Mouse (Mus musculus): ENCODE results near the gene Vash1. TPM values are rescaled to one million over a fixed set of nuclear protein-coding genes. Genes with fewer than 3 reads are reported as not detected.
A peak's percentile ranks its signal among the peaks of the same experiment; 100 is the strongest.

Gene Vash1
- polyA plus RNA-seq, 1 experiment from 2014 or later, result 8.1 TPM

DNA sequence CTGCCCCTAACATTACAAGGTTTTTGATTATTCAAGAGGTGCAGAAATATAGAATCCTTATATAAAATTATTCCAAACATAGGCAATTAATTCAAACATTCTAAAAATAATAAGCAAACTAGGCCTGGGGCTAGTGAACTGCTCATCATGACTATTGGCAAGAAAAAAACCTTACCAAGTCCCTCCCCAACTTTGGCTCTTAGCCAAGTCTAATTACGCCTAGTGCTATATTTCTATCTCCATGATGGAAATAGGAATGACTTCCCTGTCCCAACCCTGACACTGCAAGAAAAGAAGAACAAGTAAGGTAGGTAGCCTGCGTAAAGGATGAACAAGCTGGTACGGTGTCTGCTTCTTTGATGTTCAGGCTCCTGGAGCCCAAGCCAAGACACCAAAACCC lies 24.2 kb downstream of the Vash1 start:
- Histone ChIP-seq H3K9me3 (ENCODE audit: low read length) (no peaks in the 10 kb centered on the region), H3K27me3 (ENCODE audit: insufficient read depth, low read length) (no peaks in the 10 kb centered on the region), H3K9ac (replicated peaks; ENCODE audit: low read length) (no peak overlapping the region), H3K27ac (ENCODE audit: low read length) (no peak overlapping the region), H3K4me2 (replicated peaks; ENCODE audit: low read depth, low read length) (no peak overlapping the region), H3K36me3 (ENCODE audit: insufficient read depth, low read length) (no peaks in the 10 kb centered on the region), H3K4me3 (ENCODE audit: low read length) (no peak overlapping the region), H3K4me1 (ENCODE audit: insufficient read depth, low read length) (peaks cover 5% of the 10 kb centered on the region; the same call in 1 of the 2 replicates)
- WGBS, result 87% methylated on average over 3 of the region's 3 CpGs
- ATAC-seq (ENCODE audit: low FRiP score, low TSS enrichment), result no peak

GRCm38 (mm10) chr12:86705843-86706242 lies 27.3 kb downstream of the Vash1 start:
- Histone ChIP-seq H3K9me3 (ENCODE audit: low read length) (no peaks in the 10 kb centered on the region), H3K36me3 (ENCODE audit: insufficient read depth, low read length) (no peaks in the 10 kb centered on the region), H3K27me3 (ENCODE audit: insufficient read depth, low read length) (no peaks in the 10 kb centered on the region), H3K27ac (ENCODE audit: low read length) (no peak overlapping the region), H3K4me2 (replicated peaks; ENCODE audit: low read depth, low read length) (no peak overlapping the region), H3K4me1 (ENCODE audit: insufficient read depth, low read length) (no peaks in the 10 kb centered on the region), H3K4me3 (ENCODE audit: low read length) (no peak overlapping the region), H3K9ac (replicated peaks; ENCODE audit: low read length) (no peak overlapping the region)
- no peak for ATAC-seq (ENCODE audit: low FRiP score, low TSS enrichment)
- WGBS, result 83% methylated on average over 5 of the region's 5 CpGs

DNA sequence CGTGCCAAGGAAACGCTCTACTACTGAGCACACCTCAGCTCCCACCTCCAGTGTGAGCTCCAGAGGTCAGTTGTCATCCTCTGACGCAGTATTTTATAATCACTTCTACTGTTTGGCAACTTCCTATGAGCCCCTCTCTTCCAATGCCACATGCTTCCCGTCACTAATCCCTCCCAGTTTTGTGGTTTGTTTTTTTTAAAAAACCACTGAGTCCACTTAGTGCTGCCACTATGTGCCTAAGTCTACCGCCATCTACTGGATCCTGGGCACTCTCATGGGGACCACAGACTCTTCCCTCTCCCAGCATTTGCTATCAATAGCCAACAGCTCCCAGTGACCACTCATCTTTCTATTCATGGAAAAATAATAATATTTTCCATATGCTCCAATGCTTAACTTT lies 35.5 kb downstream of the Vash1 start:
- H3K36me3 ChIP-seq (ENCODE audit: insufficient read depth, low read length), result no peaks in the 10 kb centered on the region
- no peak overlapping the region for H3K9ac ChIP-seq (replicated peaks; ENCODE audit: low read length)
- H3K27ac ChIP-seq (ENCODE audit: low read length), result no peak overlapping the region
- H3K4me1 ChIP-seq (ENCODE audit: insufficient read depth, low read length), result no peaks in the 10 kb centered on the region
- H3K9me3 ChIP-seq (ENCODE audit: low read length), result no peaks in the 10 kb centered on the region
- no peaks in the 10 kb centered on the region for H3K27me3 ChIP-seq (ENCODE audit: insufficient read depth, low read length)
- 75% methylated on average over 5 of the region's 5 CpGs for WGBS
- H3K4me2 ChIP-seq (replicated peaks; ENCODE audit: low read depth, low read length), result no peak overlapping the region
- no peak for ATAC-seq (ENCODE audit: low FRiP score, low TSS enrichment)
- H3K4me3 ChIP-seq (ENCODE audit: low read length), result no peak overlapping the region

- WGBS, result 55% methylated on average over 5 of the region's 5 CpGs
- H3K9ac ChIP-seq (replicated peaks; ENCODE audit: low read length), result no peak overlapping the region
- H3K4me1 ChIP-seq (ENCODE audit: insufficient read depth, low read length), result no peaks in the 10 kb centered on the region
These were observed 36.9 kb downstream of the Vash1 start for GRCm38 (mm10) chr12:86715401-86715800.

GRCm38 (mm10) chr12:86716962-86717361 lies 38.5 kb downstream of the Vash1 start:
- Histone ChIP-seq H3K4me3 (ENCODE audit: low read length) (no peak overlapping the region), H3K36me3 (ENCODE audit: insufficient read depth, low read length) (no peaks in the 10 kb centered on the region), H3K27me3 (ENCODE audit: insufficient read depth, low read length) (no peaks in the 10 kb centered on the region), H3K4me2 (replicated peaks; ENCODE audit: low read depth, low read length) (no peak overlapping the region), H3K4me1 (ENCODE audit: insufficient read depth, low read length) (no peaks in the 10 kb centered on the region), H3K27ac (ENCODE audit: low read length) (no peak overlapping the region), H3K9ac (replicated peaks; ENCODE audit: low read length) (no peak overlapping the region), H3K9me3 (ENCODE audit: low read length) (no peaks in the 10 kb centered on the region)
- ATAC-seq (ENCODE audit: low FRiP score, low TSS enrichment), result no peak
- WGBS, result 84% methylated on average over 11 of the region's 11 CpGs

More at GRCm38 (mm10) chr12:86715401-86715800, 36.9 kb downstream of the Vash1 start:
- no peak overlapping the region for H3K27ac ChIP-seq (ENCODE audit: low read length)
- no peak overlapping the region for H3K4me2 ChIP-seq (replicated peaks; ENCODE audit: low read depth, low read length)
- ATAC-seq (ENCODE audit: low FRiP score, low TSS enrichment), result no peak
- H3K27me3 ChIP-seq (ENCODE audit: insufficient read depth, low read length), result no peaks in the 10 kb centered on the region
- no peaks in the 10 kb centered on the region for H3K36me3 ChIP-seq (ENCODE audit: insufficient read depth, low read length)
- no peak overlapping the region for H3K4me3 ChIP-seq (ENCODE audit: low read length)
- H3K9me3 ChIP-seq (ENCODE audit: low read length), result no peaks in the 10 kb centered on the region

- ATAC-seq (ENCODE audit: low FRiP score, low TSS enrichment), result no peak
- no peaks in the 10 kb centered on the region for H3K27me3 ChIP-seq (ENCODE audit: insufficient read depth, low read length)
- no peaks in the 10 kb centered on the region for H3K9me3 ChIP-seq (ENCODE audit: low read length)
- peaks cover under 1% of the 10 kb centered on the region; the same call in 1 of the 2 replicates for H3K4me1 ChIP-seq (ENCODE audit: insufficient read depth, low read length)
- H3K4me3 ChIP-seq (ENCODE audit: low read length), result no peak overlapping the region
- 83% methylated on average over 18 of the region's 18 CpGs for WGBS
- H3K4me2 ChIP-seq (replicated peaks; ENCODE audit: low read depth, low read length), result no peak overlapping the region
- no peaks in the 10 kb centered on the region for H3K36me3 ChIP-seq (ENCODE audit: insufficient read depth, low read length)
- no peak overlapping the region for H3K9ac ChIP-seq (replicated peaks; ENCODE audit: low read length)
- H3K27ac ChIP-seq (ENCODE audit: low read length), result no peak overlapping the region
These were observed 41.6 kb downstream of the Vash1 start for GRCm38 (mm10) chr12:86719961-86720639.

- no peak for ATAC-seq (ENCODE audit: low FRiP score, low TSS enrichment)
- WGBS, result 83% methylated on average over 5 of the region's 5 CpGs
These were observed 43.0 kb downstream of the Vash1 start for GRCm38 (mm10) chr12:86721453-86721852.

GRCm38 (mm10) chr12:86724300-86724699 lies 45.8 kb downstream of the Vash1 start:
- 81% methylated on average over 2 of the region's 2 CpGs for WGBS
- no peak for ATAC-seq (ENCODE audit: low FRiP score, low TSS enrichment)
- Histone ChIP-seq H3K4me2 (replicated peaks; ENCODE audit: low read depth, low read length) (no peak overlapping the region), H3K4me1 (ENCODE audit: insufficient read depth, low read length) (peaks cover 5% of the 10 kb centered on the region; the same call in 1 of the 2 replicates), H3K36me3 (ENCODE audit: insufficient read depth, low read length) (no peaks in the 10 kb centered on the region), H3K9ac (replicated peaks; ENCODE audit: low read length) (no peak overlapping the region), H3K9me3 (ENCODE audit: low read length) (no peaks in the 10 kb centered on the region), H3K27me3 (ENCODE audit: insufficient read depth, low read length) (no peaks in the 10 kb centered on the region), H3K4me3 (ENCODE audit: low read length) (no peak overlapping the region), H3K27ac (ENCODE audit: low read length) (no peak overlapping the region)

More at GRCm38 (mm10) chr12:86721453-86721852, 43.0 kb downstream of the Vash1 start:
- Histone ChIP-seq H3K36me3 (ENCODE audit: insufficient read depth, low read length) (no peaks in the 10 kb centered on the region), H3K9ac (replicated peaks; ENCODE audit: low read length) (no peak overlapping the region), H3K27ac (ENCODE audit: low read length) (no peak overlapping the region), H3K27me3 (ENCODE audit: insufficient read depth, low read length) (no peaks in the 10 kb centered on the region), H3K4me1 (ENCODE audit: insufficient read depth, low read length) (peaks cover 5% of the 10 kb centered on the region; the same call in 1 of the 2 replicates), H3K4me2 (replicated peaks; ENCODE audit: low read depth, low read length) (no peak overlapping the region), H3K4me3 (ENCODE audit: low read length) (no peak overlapping the region), H3K9me3 (ENCODE audit: low read length) (no peaks in the 10 kb centered on the region)

GRCm38 (mm10) chr12:86725706-86726105 lies 47.2 kb downstream of the Vash1 start:
- WGBS, result 1% methylated on average over 19 of the region's 19 CpGs
- Histone ChIP-seq H3K27me3 (ENCODE audit: insufficient read depth, low read length) (no peaks in the 10 kb centered on the region), H3K4me2 (replicated peaks; ENCODE audit: low read depth, low read length) (peak overlapping the region; percentile 98), H3K4me1 (ENCODE audit: insufficient read depth, low read length) (peaks cover 5% of the 10 kb centered on the region; the same call in 1 of the 2 replicates), H3K4me3 (ENCODE audit: low read length) (peak overlapping the region; percentile 85), H3K27ac (ENCODE audit: low read length) (peak overlapping the region; percentile 66; the same call in 1 of the 2 replicates), H3K9me3 (ENCODE audit: low read length) (no peaks in the 10 kb centered on the region), H3K9ac (replicated peaks; ENCODE audit: low read length) (peak overlapping the region; percentile 80), H3K36me3 (ENCODE audit: insufficient read depth, low read length) (no peaks in the 10 kb centered on the region)
- ATAC-seq (ENCODE audit: low FRiP score, low TSS enrichment), result peak; percentile 56; the same call in 1 of the 2 replicates

DNA sequence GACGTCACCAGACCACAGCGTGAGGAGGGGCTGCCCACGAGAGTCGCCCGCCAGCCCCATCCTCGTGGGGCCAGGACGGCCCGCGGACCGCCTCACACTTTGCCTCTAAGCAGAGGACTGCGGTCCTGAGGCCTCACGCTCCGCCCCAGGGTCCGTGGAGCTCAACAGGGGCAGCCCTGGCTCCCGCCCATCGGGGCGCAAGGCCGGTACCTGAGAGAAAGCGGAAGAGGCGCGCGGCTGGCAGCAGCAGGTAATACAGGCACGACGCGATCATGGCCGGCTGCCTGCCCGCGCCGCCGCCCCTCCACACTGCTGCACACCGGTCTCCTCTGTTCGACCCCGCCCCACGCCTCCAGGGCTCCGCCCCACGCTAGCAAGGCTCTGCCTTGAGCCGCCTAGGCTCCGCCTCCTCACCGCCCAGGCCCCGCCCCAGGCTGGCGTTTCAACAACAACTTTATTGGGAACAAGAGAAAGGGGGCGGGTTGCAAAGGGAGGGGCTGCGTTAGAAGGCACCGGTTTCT lies 47.7 kb downstream of the Vash1 start, which contains the start of gene Angel1:
Gene Angel1, minus strand, starts transcription at position 341 of the 521 bp plus-strand sequence.
- WGBS, result under 1% methylated on average over 44 of the region's 44 CpGs
- Histone ChIP-seq H3K4me3 (ENCODE audit: low read length) (peak within 1 kb of the TSS; percentile 85), H3K27ac (ENCODE audit: low read length) (peak within 1 kb of the TSS; percentile 66; the same call in 1 of the 2 replicates), H3K4me1 (ENCODE audit: insufficient read depth, low read length) (peaks cover 5% of the 10 kb centered on the region; the same call in 1 of the 2 replicates), H3K27me3 (ENCODE audit: insufficient read depth, low read length) (no peaks in the 10 kb centered on the region), H3K4me2 (replicated peaks; ENCODE audit: low read depth, low read length) (peak within 1 kb of the TSS; percentile 98), H3K36me3 (ENCODE audit: insufficient read depth, low read length) (no peaks in the 10 kb centered on the region), H3K9me3 (ENCODE audit: low read length) (no peaks in the 10 kb centered on the region), H3K9ac (replicated peaks; ENCODE audit: low read length) (peak within 1 kb of the TSS; percentile 80)
- ATAC-seq (ENCODE audit: low FRiP score, low TSS enrichment), result peak; percentile 99
